Mouse (Mus musculus) kidney, postnatal 14 days (tissue): ENCODE measurements around the gene Pid1.
"Not testable (repeated sequence)": the region's sequence is repeated elsewhere in the genome, so short reads cannot be mapped to it uniquely, and the experiment has no call there.

ENCODE experiments used
- DNase-seq: peaks from one replicate; pipeline ENCODE4 v3.0.0; 2022; ENCODE audit warnings: mixed read lengths

Pid1 gene

GRCm38 (mm10) chr1:84254361-84254760 is 109.6 kb downstream of the Pid1 start:
- DNase-seq = peak; percentile 53

DNA sequence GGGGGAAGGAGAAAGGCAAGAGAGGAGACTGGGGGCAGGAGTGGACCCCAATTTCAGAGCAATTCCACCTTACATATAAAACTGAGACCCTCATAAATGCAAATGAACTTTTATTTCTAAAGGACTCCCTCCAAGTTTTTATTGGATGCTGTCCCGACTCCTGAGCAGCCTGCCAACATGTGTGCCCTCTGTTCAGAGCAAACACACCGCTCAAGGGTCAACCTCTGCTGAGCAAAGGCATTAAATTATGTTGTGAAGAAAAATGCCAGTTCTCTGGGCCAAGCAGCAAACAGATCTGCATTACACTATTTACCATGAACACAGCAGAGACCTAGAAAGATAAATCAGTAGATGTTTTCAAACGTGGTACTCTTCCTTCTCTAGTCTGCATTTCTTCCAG is 110.1 kb downstream of the Pid1 start:
- DNase-seq = peak; percentile 70

- no peak for DNase-seq
Observed at GRCm38 (mm10) chr1:84251205-84251604, 112.8 kb downstream of the Pid1 start.

- DNase-seq = no peak
Observed at GRCm38 (mm10) chr1:84250770-84251169, 113.2 kb downstream of the Pid1 start.

DNA sequence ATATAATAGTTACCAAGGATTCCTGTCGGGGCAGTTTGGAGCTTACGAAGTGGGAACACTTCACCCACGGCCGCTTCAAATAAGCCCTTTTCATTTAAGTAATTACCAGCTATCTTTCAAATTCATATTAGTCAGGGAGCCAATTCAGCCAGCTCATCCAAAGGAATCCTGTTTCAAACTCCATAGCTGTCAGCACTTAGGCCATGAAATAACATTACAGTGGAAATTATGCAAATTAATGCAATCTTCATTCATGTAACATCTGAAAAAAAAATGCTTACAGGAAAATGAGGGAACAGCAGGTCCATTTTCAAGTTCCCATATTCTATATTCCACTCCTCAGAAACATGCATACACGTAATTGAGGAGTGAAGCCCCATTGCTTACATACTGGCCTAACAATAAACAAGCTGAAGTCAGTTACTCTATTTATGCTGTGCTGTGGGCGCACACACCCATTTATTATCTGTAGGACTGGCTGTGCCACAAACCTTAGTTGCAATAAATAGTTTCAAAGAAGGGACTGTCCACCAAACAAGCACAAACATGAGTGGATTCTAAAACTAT is 114.1 kb downstream of the Pid1 start:
- no peak for DNase-seq

GRCm38 (mm10) chr1:84247111-84247510 is 116.9 kb downstream of the Pid1 start:
- peak; percentile 52 for DNase-seq

DNA sequence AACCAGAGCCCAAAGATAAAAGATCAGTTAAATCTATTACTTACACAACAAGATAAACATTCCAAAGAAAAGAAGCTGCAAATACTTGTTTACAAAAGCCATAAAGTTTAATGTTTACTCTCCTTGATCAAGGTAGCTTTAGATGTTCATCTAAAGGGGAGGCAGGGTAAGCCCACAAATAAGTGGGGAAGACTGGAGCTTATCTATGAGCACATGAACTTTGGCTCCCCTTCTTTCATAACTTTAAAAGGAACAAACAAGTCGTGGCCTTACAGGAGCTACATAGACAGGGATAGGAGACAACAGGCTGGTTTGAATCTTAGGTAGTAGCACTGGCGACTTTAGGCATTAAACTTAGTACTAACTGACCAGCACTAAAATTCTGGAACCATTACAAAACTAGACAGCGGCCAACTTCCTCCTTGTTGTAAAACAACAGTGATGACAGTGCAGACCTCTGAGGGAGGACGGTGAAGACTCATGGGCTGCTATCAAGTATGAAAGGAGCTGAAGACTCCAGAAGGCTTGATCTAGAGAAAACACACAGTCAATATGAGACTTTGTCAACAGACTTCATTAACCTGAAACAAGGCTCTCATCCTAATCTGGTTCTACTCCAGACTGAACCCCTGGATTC is 122.7 kb downstream of the Pid1 start:
- peak; percentile 16 for DNase-seq

DNA sequence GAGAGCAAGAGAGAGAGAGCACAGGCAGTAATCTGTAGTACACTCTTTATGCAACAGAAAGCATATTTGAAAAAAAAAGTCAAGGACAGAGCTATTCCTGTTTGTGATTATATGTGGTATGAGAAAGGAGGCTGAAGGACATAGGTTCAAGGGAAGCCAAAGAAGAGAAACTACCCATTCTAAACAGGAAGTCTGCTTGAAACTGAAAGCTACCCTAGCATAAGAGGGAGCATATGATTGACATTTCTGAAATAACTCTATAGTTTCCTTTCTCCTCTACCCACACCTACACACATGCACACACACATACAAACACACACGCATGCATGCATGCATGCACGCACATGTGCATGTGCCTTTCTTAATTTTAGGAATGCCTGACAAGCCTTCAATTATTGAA is 123.8 kb downstream of the Pid1 start:
- DNase-seq = no peak

GRCm38 (mm10) chr1:84230431-84230830 is 133.5 kb downstream of the Pid1 start:
- DNase-seq = no peak

- peak; percentile 21 for DNase-seq
Observed at GRCm38 (mm10) chr1:84225626-84226025, 138.4 kb downstream of the Pid1 start.

- no peak for DNase-seq
Observed at GRCm38 (mm10) chr1:84222051-84222450, 141.9 kb downstream of the Pid1 start.

DNA sequence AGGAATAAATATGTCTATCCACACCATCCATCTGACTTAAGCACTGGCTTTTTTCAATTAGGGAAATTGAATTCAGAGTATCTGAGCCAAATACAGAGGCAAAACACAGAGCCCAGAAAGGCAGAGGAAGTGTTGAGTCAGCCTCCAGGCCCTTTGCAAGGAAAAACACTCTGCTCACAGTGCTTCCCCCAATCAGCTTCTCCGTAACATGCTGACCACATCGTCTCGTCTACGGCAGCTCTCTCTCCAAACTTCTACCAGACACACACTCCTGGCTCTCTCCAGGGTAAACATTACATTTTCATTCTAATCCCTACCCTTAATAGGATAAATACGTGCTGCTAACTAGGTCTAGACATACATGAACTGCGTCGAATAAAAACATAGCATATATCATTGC is 145.4 kb downstream of the Pid1 start:
- peak; percentile 31 for DNase-seq

DNA sequence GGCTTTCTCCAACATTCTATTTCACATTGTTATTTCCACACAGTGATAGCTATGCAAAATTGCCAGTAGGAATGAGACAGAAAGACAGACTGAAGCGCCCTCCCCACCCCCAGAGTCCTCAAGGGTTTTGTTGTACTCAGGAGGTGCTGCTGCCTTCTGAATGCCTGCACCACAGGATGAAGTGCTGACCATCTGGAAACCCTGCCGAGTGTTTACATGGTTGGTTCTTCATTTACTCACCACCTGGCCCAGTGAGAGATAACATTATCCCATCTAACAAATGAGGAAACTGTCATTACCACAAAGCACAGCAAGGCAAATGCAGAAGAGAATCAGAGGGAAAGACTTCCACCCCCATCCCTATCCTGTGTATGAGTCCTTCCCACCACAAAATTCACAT is 146.2 kb downstream of the Pid1 start:
- DNase-seq = no peak

GRCm38 (mm10) chr1:84211507-84211906 is 152.5 kb downstream of the Pid1 start:
- no peak for DNase-seq

DNA sequence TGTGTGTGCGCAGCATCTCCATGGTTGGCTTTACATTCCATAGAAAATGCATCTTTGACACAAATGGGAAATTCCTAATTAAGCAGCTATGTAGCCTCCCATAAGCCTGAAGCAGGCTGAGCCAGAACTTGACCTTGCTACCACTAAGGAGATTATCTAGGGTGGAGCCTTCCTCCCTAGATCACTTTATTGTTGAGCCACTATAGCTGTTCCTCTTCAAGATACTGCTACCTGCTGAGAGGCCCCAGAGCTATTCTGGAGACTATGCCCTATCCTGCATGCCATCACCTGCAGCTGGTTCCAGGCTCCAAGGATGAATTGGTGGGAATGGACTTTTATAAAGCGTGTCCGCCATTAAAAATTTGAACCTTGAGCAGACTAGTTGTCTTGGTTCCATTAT is 158.2 kb downstream of the Pid1 start:
- DNase-seq = not testable (repeated sequence)

GRCm38 (mm10) chr1:84203494-84203893 is 160.5 kb downstream of the Pid1 start:
- DNase-seq = no peak

DNA sequence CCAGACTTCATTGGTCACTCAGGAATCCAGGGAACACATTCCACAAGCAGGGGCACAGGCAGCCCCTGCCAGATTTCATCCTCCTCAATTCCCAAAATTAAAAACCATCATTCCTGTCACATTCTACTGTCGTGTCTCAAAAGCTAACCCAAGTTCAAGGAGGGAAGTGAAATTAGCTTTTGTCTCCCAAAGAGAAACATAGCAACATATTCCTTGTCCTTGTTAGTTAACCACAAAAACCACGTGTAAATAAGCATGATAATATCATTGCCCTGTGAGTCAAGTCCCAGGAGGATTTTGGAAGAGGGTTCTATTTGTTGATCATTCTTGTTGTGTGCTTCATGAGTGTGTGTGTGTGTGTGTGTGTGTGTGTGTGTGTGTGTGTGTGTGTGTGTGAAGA is 164.1 kb downstream of the Pid1 start:
- peak; percentile 39 for DNase-seq

GRCm38 (mm10) chr1:84198887-84199286 is 165.1 kb downstream of the Pid1 start:
- DNase-seq = no peak

- DNase-seq = no peak
Observed at GRCm38 (mm10) chr1:84192167-84192566, 171.8 kb downstream of the Pid1 start.

DNA sequence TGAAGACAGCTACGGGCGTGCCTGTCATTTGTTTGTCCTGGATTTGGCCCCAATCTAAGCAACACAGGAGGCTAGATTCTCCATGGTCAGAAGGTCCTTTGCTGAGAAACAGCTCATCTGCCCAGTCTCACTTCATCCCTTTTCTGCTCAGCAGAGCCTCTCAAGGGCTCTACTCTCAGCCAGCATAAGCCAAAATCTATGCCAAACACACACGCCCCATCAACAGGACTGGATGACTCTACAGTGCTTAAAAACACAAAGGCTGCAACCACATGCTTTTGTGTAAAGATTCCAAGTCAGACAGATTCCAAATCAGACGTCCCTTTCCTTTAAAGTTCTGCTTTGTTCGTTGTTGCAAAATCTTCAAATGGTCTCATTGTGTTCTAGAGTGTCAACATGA is 174.5 kb downstream of the Pid1 start:
- DNase-seq = no peak

GRCm38 (mm10) chr1:84186756-84187437 is 177.1 kb downstream of the Pid1 start:
- DNase-seq = no peak

DNA sequence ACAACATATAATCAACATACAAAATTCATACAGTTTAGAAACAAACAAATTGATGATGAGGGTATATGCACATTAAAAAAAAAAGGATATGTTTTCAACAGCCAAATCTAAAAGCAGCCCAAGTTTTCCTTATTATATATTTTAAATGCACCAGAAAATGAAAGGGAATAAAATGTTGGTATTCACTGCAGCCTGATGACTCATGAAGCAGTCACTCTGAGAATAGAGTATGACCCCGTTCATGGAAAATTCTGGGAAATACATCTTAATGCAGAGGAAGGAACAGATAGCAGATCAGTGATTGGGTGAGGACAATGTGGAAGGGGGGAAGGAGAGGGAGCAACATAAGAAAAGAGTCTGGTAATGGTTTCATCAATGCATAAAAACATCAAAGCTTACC is 186.3 kb downstream of the Pid1 start:
- no peak for DNase-seq

DNA sequence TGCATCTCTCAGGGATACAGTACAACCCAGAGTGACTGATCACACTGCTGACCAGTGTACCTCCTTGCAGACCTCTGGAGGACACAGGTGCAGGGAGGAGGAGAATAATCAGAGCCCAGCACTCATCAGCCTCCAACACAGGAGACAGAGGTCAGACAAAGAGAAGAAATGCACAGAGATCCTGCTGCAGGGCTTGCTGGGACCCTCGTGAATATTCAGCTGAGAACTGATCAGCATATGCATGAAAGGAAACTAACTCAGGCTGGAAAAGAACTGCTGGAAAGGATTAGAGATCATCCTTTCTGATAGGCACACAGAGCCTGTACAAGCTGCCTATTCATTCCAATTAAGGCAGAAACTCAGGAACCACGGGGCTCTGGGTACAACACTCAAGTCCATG is 186.9 kb downstream of the Pid1 start:
- DNase-seq = no peak

DNA sequence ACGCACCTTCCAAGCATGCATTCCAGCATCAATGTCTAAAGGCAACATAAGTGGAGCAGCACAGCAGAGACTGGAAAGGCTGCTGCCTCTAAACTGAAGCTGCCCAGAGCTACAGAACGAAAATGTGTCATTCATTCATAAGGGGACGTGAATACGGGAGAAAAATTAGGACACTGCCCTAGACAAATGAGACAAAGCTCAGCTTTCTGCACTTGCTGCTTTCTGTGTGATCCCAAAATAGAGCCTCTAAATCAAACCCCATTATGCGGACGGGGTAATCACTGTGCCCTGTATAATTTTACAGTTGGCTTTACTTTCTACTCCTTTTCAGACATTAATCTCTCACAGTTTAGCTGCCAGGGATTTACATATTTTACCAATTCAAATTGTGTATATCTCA is 191.0 kb downstream of the Pid1 start:
- DNase-seq = no peak

GRCm38 (mm10) chr1:84157790-84158189 is 206.2 kb downstream of the Pid1 start:
- DNase-seq = no peak
